Comparison of ENCODE assay signal across 8 mouse cellular contexts in genomic region chr1:43473734-43474534, GRCm38 (mm10). TPM values are rescaled to one million over a fixed set of nuclear protein-coding genes. Genes with fewer than 3 reads are reported as not detected.
DNase-seq lines count a peak whose midpoint lies in the region; ATAC-seq and TF ChIP-seq lines count a peak whose summit lies in the region.

No protein-coding gene starts in this region.

- no peaks in the 10 kb centered on the region for H3K36me3 ChIP-seq in kidney, embryonic 16.5 days (ENCODE audit: insufficient read depth, low read length)
- H3K36me3 ChIP-seq in kidney, embryonic 14.5 days (ENCODE audit: control insufficient read depth, insufficient read depth, low read length) = no peaks in the 10 kb centered on the region
- peaks cover 0 to 39% of the 10 kb centered on the region in 2 experiments; a peak in 2 of 4 replicates for H3K36me3 ChIP-seq in MEL (ENCODE audit: control insufficient read depth in 1 of 2, insufficient read depth in 2 of 2, low read length in 2 of 2)
- no peaks in the 10 kb centered on the region for H3K36me3 ChIP-seq in intestine, embryonic 16.5 days (ENCODE audit: control insufficient read depth, insufficient read depth, low read length)
- no peaks in the 10 kb centered on the region for H3K36me3 ChIP-seq in liver, postnatal 0 days (replicated peaks; ENCODE audit: insufficient read depth, low read length)
- no peaks in the 10 kb centered on the region for H3K36me3 ChIP-seq in stomach, postnatal 0 days (ENCODE audit: control insufficient read depth, insufficient read depth, low read length)

- no peak for ATAC-seq in kidney, embryonic 16.5 days (ENCODE audit: low FRiP score, low TSS enrichment)
- no peak for ATAC-seq in kidney, embryonic 14.5 days (ENCODE audit: low FRiP score, low TSS enrichment)
- no peak for ATAC-seq in intestine, embryonic 16.5 days
- ATAC-seq in liver, postnatal 0 days = peak; percentile 35; the same call in 1 of the 2 replicates
- ATAC-seq in stomach, postnatal 0 days (ENCODE audit: low FRiP score, low TSS enrichment) = no peak

- no peak overlapping the region for H3K4me2 ChIP-seq in kidney, embryonic 16.5 days (replicated peaks; ENCODE audit: low read depth, low read length)
- no peak overlapping the region for H3K4me2 ChIP-seq in kidney, embryonic 14.5 days (replicated peaks; ENCODE audit: low read depth, low read length)
- H3K4me2 ChIP-seq in intestine, embryonic 16.5 days (ENCODE audit: low read depth, low read length) = no peak overlapping the region
- H3K4me2 ChIP-seq in liver, postnatal 0 days (ENCODE audit: low read depth, low read length) = 0 out of 2 replicates have a peak overlapping the region, but pooled peaks have one; percentile 3
- H3K4me2 ChIP-seq in stomach, postnatal 0 days (replicated peaks; ENCODE audit: low read depth) = no peak overlapping the region

- TF ChIP-seq EP300 in MEL (IDR thresholded peaks at IDR 0.05; ENCODE audit: low read depth in 1 of 2, low read length in 2 of 2) = peak; percentile 26 to 37; a peak in 1 of 4 replicates
- TF ChIP-seq EP300 in liver, postnatal 0 days (IDR thresholded peaks at IDR 0.05; ENCODE audit: low read depth) = no peak
- TF ChIP-seq EP300 in stomach, postnatal 0 days (optimal IDR thresholded peaks at IDR 0.05) = no peak

- no peak for TF ChIP-seq CTCF in MEL (IDR thresholded peaks at IDR 0.05 in 2 of 3, conservative IDR thresholded peaks at IDR 0.05 in 1 of 3; ENCODE audit: control insufficient read depth in 1 of 3, insufficient read depth in 1 of 3, low read depth in 2 of 3, low read length in 3 of 3, poor library complexity in 1 of 3, severe bottlenecking in 1 of 3)
- no peak for TF ChIP-seq CTCF in liver, postnatal 0 days (IDR thresholded peaks at IDR 0.05; ENCODE audit: low read depth)
- no peak for TF ChIP-seq CTCF in stomach, postnatal 0 days (IDR thresholded peaks at IDR 0.05; ENCODE audit: low read depth)

- peaks cover 3% of the 10 kb centered on the region; the same call in 1 of the 2 replicates for H3K79me2 ChIP-seq in MEL (ENCODE audit: control insufficient read depth, insufficient read depth, low read length, poor library complexity)

- no peak overlapping the region for H3K4me3 ChIP-seq in kidney, embryonic 16.5 days (ENCODE audit: low read length)
- H3K4me3 ChIP-seq in kidney, embryonic 14.5 days (ENCODE audit: low read length) = no peak overlapping the region
- peak overlapping the region in 1 of 2 experiments; percentile 32; a peak in 2 of 4 replicates for H3K4me3 ChIP-seq in MEL (ENCODE audit: control insufficient read depth in 1 of 2, insufficient read depth in 1 of 2, low read depth in 2 of 2, low read length in 2 of 2)
- H3K4me3 ChIP-seq in intestine, embryonic 16.5 days (ENCODE audit: low read length) = no peak overlapping the region
- H3K4me3 ChIP-seq in liver, postnatal 0 days (ENCODE audit: low read depth, low read length) = no peak overlapping the region
- H3K4me3 ChIP-seq in stomach, postnatal 0 days (ENCODE audit: low read depth, low read length) = no peak overlapping the region

- no peak for TF ChIP-seq POLR2A in MEL (IDR thresholded peaks at IDR 0.05; ENCODE audit: control insufficient read depth in 1 of 2, insufficient read depth in 1 of 2, low read depth in 1 of 2, low read length in 2 of 2, poor library complexity in 1 of 2)

- no peak overlapping the region for H3K9ac ChIP-seq in kidney, embryonic 16.5 days (replicated peaks; ENCODE audit: low read length)
- no peak overlapping the region for H3K9ac ChIP-seq in kidney, embryonic 14.5 days (ENCODE audit: low read depth, low read length)
- peak overlapping the region; percentile 36 for H3K9ac ChIP-seq in MEL (ENCODE audit: control insufficient read depth, low read depth, low read length, poor library complexity, severe bottlenecking)
- H3K9ac ChIP-seq in intestine, embryonic 16.5 days (ENCODE audit: low read depth, low read length) = peak overlapping the region; percentile 21; the same call in 1 of the 2 replicates
- H3K9ac ChIP-seq in liver, postnatal 0 days (replicated peaks) = no peak overlapping the region
- H3K9ac ChIP-seq in stomach, postnatal 0 days (ENCODE audit: low read length) = no peak overlapping the region

- DNase-seq in MEL (ENCODE audit: low read depth, low spot score) = peak; percentile 82
- peak; percentile 73 to 87 for DNase-seq in cerebellum, postnatal 14 days
- DNase-seq in liver, postnatal 0 days = peak; percentile 29
- DNase-seq in stomach, postnatal 0 days (ENCODE audit: low spot score) = no peak
- DNase-seq in ovary, adult 18-20 months (ENCODE audit: low spot score) = no peak

- H3K4me1 ChIP-seq in kidney, embryonic 16.5 days (ENCODE audit: insufficient read depth, low read length) = peaks cover 40% of the 10 kb centered on the region
- peaks cover 32% of the 10 kb centered on the region for H3K4me1 ChIP-seq in kidney, embryonic 14.5 days (ENCODE audit: control insufficient read depth, insufficient read depth, low read length)
- peaks cover 7 to 39% of the 10 kb centered on the region in 2 experiments for H3K4me1 ChIP-seq in MEL (ENCODE audit: control insufficient read depth in 1 of 2, insufficient read depth in 2 of 2, low read length in 2 of 2)
- H3K4me1 ChIP-seq in intestine, embryonic 16.5 days (ENCODE audit: control insufficient read depth, insufficient read depth, low read length) = peaks cover 39% of the 10 kb centered on the region
- H3K4me1 ChIP-seq in liver, postnatal 0 days (ENCODE audit: insufficient read depth) = peaks cover 26% of the 10 kb centered on the region
- peaks cover 11% of the 10 kb centered on the region for H3K4me1 ChIP-seq in stomach, postnatal 0 days (replicated peaks; ENCODE audit: control insufficient read depth, insufficient read depth)

- WGBS in kidney, embryonic 16.5 days = 53% methylated on average over 5 of the region's 5 CpGs
- WGBS in kidney, embryonic 14.5 days = 75% methylated on average over 5 of the region's 5 CpGs
- WGBS in intestine, embryonic 16.5 days = 61% methylated on average over 5 of the region's 5 CpGs
- WGBS in liver, postnatal 0 days (ENCODE audit: insufficient replicate concordance) = 51% methylated on average over 5 of the region's 5 CpGs
- WGBS in stomach, postnatal 0 days = 53% methylated on average over 5 of the region's 5 CpGs

- H3K27me3 ChIP-seq in kidney, embryonic 16.5 days (ENCODE audit: insufficient read depth, low read length) = no peaks in the 10 kb centered on the region
- H3K27me3 ChIP-seq in kidney, embryonic 14.5 days (ENCODE audit: control insufficient read depth, insufficient read depth, low read length) = no peaks in the 10 kb centered on the region
- H3K27me3 ChIP-seq in MEL (ENCODE audit: control insufficient read depth in 1 of 2, insufficient read depth in 2 of 2, low read length in 2 of 2) = no peaks in the 10 kb centered on the region
- no peaks in the 10 kb centered on the region for H3K27me3 ChIP-seq in intestine, embryonic 16.5 days (replicated peaks; ENCODE audit: control insufficient read depth, insufficient read depth, low read length)
- H3K27me3 ChIP-seq in liver, postnatal 0 days (ENCODE audit: insufficient read depth, low read length) = no peaks in the 10 kb centered on the region
- H3K27me3 ChIP-seq in stomach, postnatal 0 days (ENCODE audit: control insufficient read depth, insufficient read depth, low read length) = no peaks in the 10 kb centered on the region

- peak overlapping the region; percentile 26; the same call in 1 of the 2 replicates for H3K27ac ChIP-seq in kidney, embryonic 16.5 days (ENCODE audit: low read length)
- no peak overlapping the region for H3K27ac ChIP-seq in kidney, embryonic 14.5 days (ENCODE audit: low read depth, low read length)
- H3K27ac ChIP-seq in MEL (ENCODE audit: control insufficient read depth, low read depth, low read length) = peak overlapping the region; percentile 79
- H3K27ac ChIP-seq in intestine, embryonic 16.5 days (ENCODE audit: low read length) = peak overlapping the region; percentile 53
- peak overlapping the region; percentile 8; the same call in 1 of the 2 replicates for H3K27ac ChIP-seq in liver, postnatal 0 days (ENCODE audit: low read depth)
- H3K27ac ChIP-seq in stomach, postnatal 0 days (replicated peaks) = peak overlapping the region; percentile 92

- no peak for TF ChIP-seq RAD21 in MEL (IDR thresholded peaks at IDR 0.05; ENCODE audit: low read depth, low read length)

- no peaks in the 10 kb centered on the region for H3K9me3 ChIP-seq in kidney, embryonic 16.5 days (ENCODE audit: low read length)
- no peaks in the 10 kb centered on the region for H3K9me3 ChIP-seq in kidney, embryonic 14.5 days (ENCODE audit: control insufficient read depth, low read length)
- no peaks in the 10 kb centered on the region for H3K9me3 ChIP-seq in MEL (replicated peaks; ENCODE audit: insufficient read depth, low read length)
- H3K9me3 ChIP-seq in intestine, embryonic 16.5 days (ENCODE audit: control insufficient read depth, low read length) = no peaks in the 10 kb centered on the region
- H3K9me3 ChIP-seq in liver, postnatal 0 days (ENCODE audit: low read length) = no peaks in the 10 kb centered on the region
- no peaks in the 10 kb centered on the region for H3K9me3 ChIP-seq in stomach, postnatal 0 days (ENCODE audit: control insufficient read depth, low read length)

TF ChIP-seq in MEL, 35 proteins besides CTCF, POLR2A, EP300 and RAD21 (continues in another document):
- TF ChIP-seq ZNF384 (IDR thresholded peaks at IDR 0.05; ENCODE audit: low read depth, low read length) (no peak), USF1 (IDR thresholded peaks at IDR 0.05; ENCODE audit: low read depth, low read length) (peak; percentile 78), CHD2 (IDR thresholded peaks at IDR 0.05; ENCODE audit: low read length) (no peak), POLR2AphosphoS5 (IDR thresholded peaks at IDR 0.05; ENCODE audit: borderline replicate concordance, low read depth, low read length) (no peak), RCOR1 (IDR thresholded peaks at IDR 0.05; ENCODE audit: low read depth, low read length) (no peak), BHLHE40 (IDR thresholded peaks at IDR 0.05; ENCODE audit: borderline replicate concordance, low read depth, low read length) (peak; percentile 81; the same call in 1 of the 2 replicates), TBP (IDR thresholded peaks at IDR 0.05; ENCODE audit: low read depth, low read length) (0 out of 2 replicates have a peak, but pooled peaks have one; percentile 17), GATA1 (IDR thresholded peaks at IDR 0.05; ENCODE audit: low read depth, low read length) (0 out of 2 replicates have a peak, but pooled peaks have one; percentile 27)

RNA-seq across cellular contexts. Expression of gene Nck2, which starts 29.6 kb away (rescaled TPM):
- polyA plus RNA-seq in kidney, embryonic 16.5 days (2015; fragmentation: Nextera tagmentation; extraction: Ambion mirVana) = 44.5 and 46.5 TPM in 2 replicates
- 43.6 and 54.0 TPM in 2 replicates for polyA plus RNA-seq in kidney, embryonic 14.5 days (2014; fragmentation: Nextera tagmentation; extraction: Ambion mirVana)
- total RNA-seq in MEL (2012; rRNA removed) = 9.2 and 9.4 TPM in 2 replicates
- 10 to 100 TPM in 1 of 2 experiments, not detected in 1; 12.4 TPM for polyA plus RNA-seq in MEL (2012; ENCODE audit: insufficient read depth in 1 of 2, insufficient read length in 2 of 2, low read depth in 1 of 2, low replicate concordance in 2 of 2, missing spikeins in 1 of 2)
- polyA plus RNA-seq in intestine, embryonic 16.5 days (2015; fragmentation: Nextera tagmentation; extraction: Ambion mirVana) = 21.5 and 25.2 TPM in 2 replicates
- polyA plus RNA-seq in liver, postnatal 0 days (2015; fragmentation: Nextera tagmentation; extraction: Ambion mirVana) = 5.4 and 6.0 TPM in 2 replicates
- polyA plus RNA-seq in stomach, postnatal 0 days (2015; fragmentation: Nextera tagmentation; extraction: Ambion mirVana) = 41.4 and 41.7 TPM in 2 replicates

Comparison
In these comparisons a context has a peak if more than half of its experiments do, and no peak if none do; other contexts are left out.
1. H3K9ac ChIP-seq: peak in MEL (single experiment) and intestine, embryonic 16.5 days (single experiment); none in kidney, embryonic 16.5 days (single experiment), kidney, embryonic 14.5 days (single experiment), liver, postnatal 0 days (single experiment) and stomach, postnatal 0 days (single experiment).
2. DNase-seq: peak in MEL (single experiment), cerebellum, postnatal 14 days (2 of 2) and liver, postnatal 0 days (single experiment); none in stomach, postnatal 0 days (single experiment) and ovary, adult 18-20 months (single experiment).